Mouse (Mus musculus) T-cell, adult 2 months (primary cell): ENCODE measurements around the gene Tnik.

ENCODE experiments used
- DNase-seq: peaks from one replicate; pipeline ENCODE4 v3.0.0; 2022; ENCODE audit warnings: low spot score

Tnik gene

GRCm38 (mm10) chr3:28477373-28477772 lies 214.4 kb downstream of the Tnik start:
- no peak for DNase-seq

DNA sequence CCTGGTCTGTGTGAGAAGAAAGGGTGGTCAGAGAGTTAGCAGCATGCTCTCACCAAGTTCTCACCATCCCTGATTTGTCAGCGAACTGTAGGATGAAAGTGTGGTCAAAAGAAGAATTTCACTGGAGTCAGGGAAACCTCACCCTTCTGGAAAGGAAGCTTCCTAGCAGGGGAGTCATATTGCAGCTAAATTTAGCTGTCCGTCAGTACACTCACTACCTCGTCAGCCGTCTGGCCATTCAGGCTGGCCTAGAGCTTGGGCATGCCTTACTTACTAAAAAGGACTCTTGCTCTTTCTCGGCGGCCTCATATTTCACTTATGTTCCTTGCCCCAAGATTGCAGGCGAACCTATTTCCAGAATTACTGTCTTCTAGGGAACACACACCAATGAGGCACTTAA lies 222.7 kb downstream of the Tnik start:
- DNase-seq, result no peak

GRCm38 (mm10) chr3:28487418-28487817 lies 224.4 kb downstream of the Tnik start:
- DNase-seq, result no peak

GRCm38 (mm10) chr3:28491085-28492041 lies 228.3 kb downstream of the Tnik start:
- no peak for DNase-seq

- no peak for DNase-seq
Measured at GRCm38 (mm10) chr3:28496806-28497502, 233.9 kb downstream of the Tnik start.

GRCm38 (mm10) chr3:28497503-28497857 lies 234.5 kb downstream of the Tnik start:
- no peak for DNase-seq

DNA sequence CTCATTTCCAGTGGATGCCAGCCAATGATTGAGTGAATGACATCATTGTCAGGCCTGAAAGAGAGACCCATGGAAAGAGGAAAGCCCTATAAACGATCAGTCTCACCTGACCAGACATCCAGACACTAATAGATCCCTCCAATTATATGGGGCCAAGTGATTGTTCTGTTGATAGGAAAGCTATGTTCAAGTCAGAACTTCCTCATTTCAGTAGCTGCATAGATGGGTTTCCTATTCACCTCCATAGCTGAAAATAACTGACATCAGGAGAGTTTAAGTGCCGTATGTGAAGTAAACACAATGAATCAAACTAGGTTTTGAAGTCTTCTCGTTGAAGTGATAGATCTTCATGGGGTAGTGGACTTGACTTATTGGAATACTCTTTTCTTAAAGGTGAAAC lies 239.7 kb downstream of the Tnik start:
- no peak for DNase-seq

- DNase-seq, result no peak
Measured at GRCm38 (mm10) chr3:28509337-28509935, 246.4 kb downstream of the Tnik start.

DNA sequence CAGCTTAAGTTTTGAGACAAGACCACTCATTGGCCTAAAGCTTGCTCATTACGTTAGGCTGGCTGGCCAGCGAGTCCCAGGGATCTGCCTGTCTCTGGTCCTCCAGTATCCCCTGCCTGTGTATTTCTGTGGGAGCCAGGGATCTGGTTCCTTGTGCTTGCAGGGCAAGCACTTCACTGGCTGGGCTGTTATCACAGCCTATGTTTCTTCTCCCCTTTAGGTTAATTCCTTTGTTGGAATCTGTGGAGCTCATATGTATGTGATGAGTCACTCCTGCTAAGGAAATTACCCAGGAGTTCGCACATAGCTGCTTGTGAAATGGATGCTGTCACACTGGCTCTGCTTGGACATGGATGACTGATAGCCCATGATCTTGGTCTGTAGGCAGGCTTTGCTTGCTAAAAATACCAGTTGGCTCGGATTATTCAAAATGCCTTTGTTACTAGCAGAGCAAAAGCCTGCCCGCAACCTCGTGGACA lies 260.0 kb downstream of the Tnik start:
- no peak for DNase-seq

- no peak for DNase-seq
Measured at GRCm38 (mm10) chr3:28523541-28524165, 260.6 kb downstream of the Tnik start.

DNA sequence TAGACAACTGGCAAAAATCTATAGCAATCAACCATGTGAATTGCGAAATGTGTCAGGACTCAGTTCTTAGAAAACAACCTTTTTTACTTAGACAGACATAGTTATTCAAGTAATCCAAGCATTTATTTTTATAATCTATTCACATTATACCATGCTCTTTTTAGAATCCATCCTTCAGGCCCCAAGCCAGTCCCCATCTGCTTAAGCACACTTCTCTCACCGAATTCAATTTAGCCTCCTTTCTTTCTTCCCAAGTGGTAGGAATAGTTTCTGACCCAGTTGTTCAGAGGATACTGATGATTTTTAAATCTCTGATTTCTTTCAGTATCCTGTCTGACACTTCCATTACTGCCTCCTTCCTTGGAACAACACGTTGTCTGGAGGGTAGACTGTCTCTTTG lies 261.5 kb downstream of the Tnik start:
- DNase-seq, result no peak

DNA sequence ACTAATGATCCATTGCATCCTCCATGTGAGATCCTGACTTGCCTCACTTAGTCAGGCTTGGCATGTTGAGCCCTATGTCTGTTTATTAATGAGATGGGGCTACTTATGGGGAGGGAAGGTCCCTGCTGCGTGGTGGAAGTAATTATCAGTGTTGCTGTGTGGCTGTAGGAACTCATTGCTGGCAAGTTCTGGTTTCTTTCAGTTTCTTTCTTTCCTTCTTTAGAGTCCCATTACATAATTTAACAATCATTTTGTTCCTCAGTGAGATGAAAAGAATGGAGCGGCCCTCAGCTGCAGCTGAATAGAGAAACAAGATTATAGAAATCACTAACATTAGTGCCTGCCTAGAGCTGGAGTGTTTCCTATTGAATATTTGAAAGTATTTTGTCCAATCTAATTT lies 263.7 kb downstream of the Tnik start:
- DNase-seq, result no peak

DNA sequence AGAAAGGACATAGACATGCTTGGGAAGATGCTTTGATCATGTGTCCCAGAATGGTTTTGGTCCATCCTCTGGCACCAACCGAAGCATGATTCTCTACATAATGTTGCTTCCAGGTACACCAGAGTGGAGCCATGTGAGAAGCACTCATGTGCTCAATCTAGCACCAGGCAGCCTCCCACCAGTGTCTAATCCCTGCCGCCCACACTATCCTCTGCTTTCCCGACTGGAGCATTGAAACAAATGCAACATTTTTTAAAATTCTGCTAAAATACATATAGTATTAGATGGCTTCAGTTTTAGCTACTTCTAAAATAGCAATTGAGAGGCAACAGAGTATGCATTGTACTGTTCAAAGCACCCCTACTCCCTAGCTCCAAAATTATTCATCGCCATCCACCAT lies 264.2 kb downstream of the Tnik start:
- no peak for DNase-seq

- no peak for DNase-seq
Measured at GRCm38 (mm10) chr3:28529548-28529947, 266.5 kb downstream of the Tnik start.

GRCm38 (mm10) chr3:28531294-28531956 lies 268.4 kb downstream of the Tnik start:
- DNase-seq, result no peak

- DNase-seq, result no peak
Measured at GRCm38 (mm10) chr3:28532666-28533065, 269.7 kb downstream of the Tnik start.

GRCm38 (mm10) chr3:28540121-28540520 lies 277.1 kb downstream of the Tnik start:
- no peak for DNase-seq

DNA sequence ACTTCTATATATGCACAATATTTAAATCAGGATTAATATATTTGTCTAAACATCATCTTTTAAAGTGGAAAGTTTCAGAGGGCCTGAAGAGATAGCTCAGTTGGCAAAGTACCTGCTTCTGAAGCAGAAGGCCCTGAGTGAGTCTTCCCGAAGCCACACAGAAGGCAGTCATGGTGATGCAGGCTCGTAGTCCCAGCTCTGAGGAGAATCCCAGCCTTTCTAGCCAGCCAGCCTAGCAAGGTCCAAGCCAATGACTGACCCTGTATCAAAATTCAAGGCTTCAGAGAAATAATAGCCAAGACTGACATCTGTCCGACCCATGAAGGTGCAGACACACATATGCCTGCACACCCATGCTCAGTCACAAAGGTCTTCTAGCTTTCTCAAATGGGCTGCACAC lies 279.9 kb downstream of the Tnik start:
- DNase-seq, result no peak

- peak; percentile 13 for DNase-seq
Measured at GRCm38 (mm10) chr3:28543380-28543984, 280.5 kb downstream of the Tnik start.

DNA sequence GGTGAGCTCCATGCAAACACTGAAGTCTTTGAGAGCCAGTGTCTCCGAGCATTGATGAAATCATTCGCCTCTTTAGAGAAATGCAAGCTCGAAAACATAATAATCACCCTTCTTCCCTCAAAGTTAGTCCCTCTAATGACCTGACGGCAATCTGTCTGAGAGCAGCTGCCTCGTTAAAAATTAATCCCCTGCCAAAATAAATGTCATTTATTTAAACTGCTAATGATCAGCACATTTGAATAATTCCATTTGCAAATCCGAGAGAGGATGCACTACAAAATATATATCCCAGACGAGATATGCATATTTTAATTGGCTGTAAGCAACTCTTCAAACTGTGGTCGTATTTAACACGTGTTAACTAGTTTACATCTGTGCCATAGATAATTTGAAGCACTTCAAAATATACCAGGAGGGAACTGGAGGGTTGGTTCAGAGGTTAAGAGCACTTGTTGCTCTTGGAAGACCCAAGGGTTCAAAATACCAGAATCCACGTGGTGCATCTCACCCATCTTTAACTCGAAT lies 281.4 kb downstream of the Tnik start:
- no peak for DNase-seq
